Mouse (Mus musculus) myocyte (in vitro differentiated cells): ENCODE results near the gene Dnm1. TPM values are rescaled to one million over a fixed set of nuclear protein-coding genes. Genes with fewer than 3 reads are reported as not detected.

Source experiments
- H3K27me3 ChIP-seq: one replicate; pipeline ENCODE4 v1.6.1; 2011; ENCODE audit not compliant: control insufficient read depth, insufficient read depth, insufficient read length
- H3K36me3 ChIP-seq: one replicate; pipeline ENCODE4 v1.6.1; 2011; ENCODE audit not compliant: control insufficient read depth, insufficient read depth
- H3K4me2 ChIP-seq: one replicate; pipeline ENCODE4 v1.6.1; 2011; ENCODE audit warnings: low read depth, control low read depth
- H3K4me3 ChIP-seq: one replicate; pipeline ENCODE4 v1.5.1; 2011; ENCODE audit warnings: mild to moderate bottlenecking, control low read depth, moderate library complexity
- H3K79me2 ChIP-seq: one replicate; pipeline ENCODE4 v1.6.1; 2011; ENCODE audit not compliant: control insufficient read depth, insufficient read depth
- H3ac ChIP-seq: one replicate; pipeline ENCODE4 v1.6.1; 2011; ENCODE audit not compliant: control insufficient read depth, insufficient read length
- CEBPB ChIP-seq: IDR thresholded peaks from 2 replicates; pipeline ENCODE4 v1.6.1; 2011; ENCODE audit warnings: mild to moderate bottlenecking, moderate library complexity; ENCODE audit not compliant: poor library complexity, insufficient read depth, severe bottlenecking
- E2F4 ChIP-seq: IDR thresholded peaks from one replicate; pipeline ENCODE4 v1.6.1; 2011; ENCODE audit warnings: mild to moderate bottlenecking, control low read depth, moderate library complexity; ENCODE audit not compliant: insufficient read depth
- MAX ChIP-seq: IDR thresholded peaks from one replicate; pipeline ENCODE4 v1.6.1; 2011; ENCODE audit warnings: low read depth, mild to moderate bottlenecking, control low read depth
- MYOD1 ChIP-seq, 3 experiments: IDR thresholded peaks; one replicate each; pipeline ENCODE4 v1.6.1; 2011; ENCODE audit warnings: control low read depth in 2 of 3, low read depth in 2 of 3, mild to moderate bottlenecking in 2 of 3, moderate library complexity in 1 of 3; ENCODE audit not compliant: insufficient read length in 2 of 3, control insufficient read depth in 1 of 3
- MYOG ChIP-seq, 3 experiments: IDR thresholded peaks; one replicate each; pipeline ENCODE4 v1.6.1; 2011; ENCODE audit warnings: control low read depth in 2 of 3, low read depth in 2 of 3, mild to moderate bottlenecking in 2 of 3; ENCODE audit not compliant: insufficient read length in 2 of 3, control insufficient read depth in 1 of 3, insufficient read depth in 1 of 3
- POLR2A ChIP-seq: IDR thresholded peaks from one replicate; pipeline ENCODE4 v1.6.1; 2011; ENCODE audit warnings: low read depth, mild to moderate bottlenecking, control low read depth, moderate library complexity; ENCODE audit not compliant: insufficient read length
- POLR2AphosphoS2 ChIP-seq: IDR thresholded peaks from one replicate; pipeline ENCODE4 v1.6.1; 2011; ENCODE audit warnings: low read depth, control low read depth; ENCODE audit not compliant: insufficient read length
- REST ChIP-seq: IDR thresholded peaks from one replicate; pipeline ENCODE4 v1.6.1; 2011; ENCODE audit warnings: mild to moderate bottlenecking, control low read depth, moderate library complexity; ENCODE audit not compliant: insufficient read depth, insufficient read length
- SRF ChIP-seq: IDR thresholded peaks from one replicate; pipeline ENCODE4 v1.6.1; 2011; ENCODE audit warnings: low read depth; ENCODE audit not compliant: control insufficient read depth, insufficient read length
- TCF12 ChIP-seq: IDR thresholded peaks from one replicate; pipeline ENCODE4 v1.6.1; 2011; ENCODE audit warnings: mild to moderate bottlenecking, control low read depth; ENCODE audit not compliant: poor library complexity, insufficient read depth, severe bottlenecking
- TCF3 ChIP-seq: IDR thresholded peaks from one replicate; pipeline ENCODE4 v1.6.1; 2011; ENCODE audit warnings: low read depth, control low read depth; ENCODE audit not compliant: insufficient read length
- USF1 ChIP-seq: IDR thresholded peaks from one replicate; pipeline ENCODE4 v1.6.1; 2011; ENCODE audit warnings: low read depth, mild to moderate bottlenecking, control low read depth, moderate library complexity
- polyA plus RNA-seq: library from polyadenylated mRNA; unstranded; fragments of >200 nt; fragmentation: generic; extraction: Trizol; gene quantifications from one replicate; pipeline ENCODE4 v1.2.1, GENCODE M21; 2012; ENCODE audit warnings: missing spikeins

Gene Dnm1
- polyA plus RNA-seq, 1 experiment: 44.0 TPM

- TF ChIP-seq USF1 (no peak), POLR2A (no peak), TCF3 (no peak), E2F4 (no peak), TCF12 (no peak), MYOG (IDR thresholded peaks at IDR 0.05; ENCODE audit: control insufficient read depth in 1 of 3, insufficient read depth in 1 of 3, insufficient read length in 2 of 3, low read depth in 2 of 3) (no peak), MYOD1 (IDR thresholded peaks at IDR 0.05; ENCODE audit: control insufficient read depth in 1 of 3, insufficient read length in 2 of 3, low read depth in 2 of 3) (no peak), SRF (no peak), MAX (no peak), POLR2AphosphoS2 (no peak), CEBPB (no peak), REST (no peak)
- Histone ChIP-seq H3K36me3 (no peaks in the 10 kb centered on the region), H3K4me3 (no peak overlapping the region), H3K27me3 (no peaks in the 10 kb centered on the region), H3ac (no peak overlapping the region), H3K4me2 (peak overlapping the region; percentile 7), H3K79me2 (no peaks in the 10 kb centered on the region)
These were observed 27.8 kb downstream of the Dnm1 start for GRCm38 (mm10) chr2:32325342-32325741.

- Histone ChIP-seq H3ac (no peak overlapping the region), H3K79me2 (no peaks in the 10 kb centered on the region), H3K27me3 (no peaks in the 10 kb centered on the region), H3K36me3 (no peaks in the 10 kb centered on the region), H3K4me2 (no peak overlapping the region), H3K4me3 (no peak overlapping the region)
- no peak for TF ChIP-seq POLR2AphosphoS2
- TF ChIP-seq SRF: no peak
- no peak for TF ChIP-seq MYOG (IDR thresholded peaks at IDR 0.05; ENCODE audit: control insufficient read depth in 1 of 3, insufficient read depth in 1 of 3, insufficient read length in 2 of 3, low read depth in 2 of 3)
- TF ChIP-seq CEBPB: no peak
- TF ChIP-seq REST: no peak
- no peak for TF ChIP-seq E2F4
- TF ChIP-seq TCF3: no peak
- no peak for TF ChIP-seq MAX
- no peak for TF ChIP-seq POLR2A
- TF ChIP-seq USF1: no peak
- TF ChIP-seq MYOD1 (IDR thresholded peaks at IDR 0.05; ENCODE audit: control insufficient read depth in 1 of 3, insufficient read length in 2 of 3, low read depth in 2 of 3): no peak
- TF ChIP-seq TCF12: no peak
These were observed 28.8 kb downstream of the Dnm1 start for GRCm38 (mm10) chr2:32324322-32324721.

- TF ChIP-seq MYOD1 (IDR thresholded peaks at IDR 0.05; ENCODE audit: control insufficient read depth in 1 of 3, insufficient read length in 2 of 3, low read depth in 2 of 3): no peak
- no peak for TF ChIP-seq MYOG (IDR thresholded peaks at IDR 0.05; ENCODE audit: control insufficient read depth in 1 of 3, insufficient read depth in 1 of 3, insufficient read length in 2 of 3, low read depth in 2 of 3)
- no peak for TF ChIP-seq CEBPB
- TF ChIP-seq MAX: no peak
- no peak for TF ChIP-seq TCF12
- no peak for TF ChIP-seq E2F4
- TF ChIP-seq TCF3: no peak
- TF ChIP-seq REST: no peak
- TF ChIP-seq SRF: no peak
- no peak for TF ChIP-seq POLR2AphosphoS2
- TF ChIP-seq USF1: no peak
- no peak for TF ChIP-seq POLR2A
- no peaks in the 10 kb centered on the region for H3K27me3 ChIP-seq
- no peak overlapping the region for H3ac ChIP-seq
- H3K36me3 ChIP-seq: no peaks in the 10 kb centered on the region
- H3K79me2 ChIP-seq: no peaks in the 10 kb centered on the region
- H3K4me3 ChIP-seq: no peak overlapping the region
- H3K4me2 ChIP-seq: no peak overlapping the region
These were observed 30.1 kb downstream of the Dnm1 start for GRCm38 (mm10) chr2:32322754-32323741.

GRCm38 (mm10) chr2:32321591-32322298 is 31.4 kb downstream of the Dnm1 start:
- no peak overlapping the region for H3ac ChIP-seq
- H3K4me2 ChIP-seq: no peak overlapping the region
- H3K4me3 ChIP-seq: no peak overlapping the region
- H3K27me3 ChIP-seq: no peaks in the 10 kb centered on the region
- H3K36me3 ChIP-seq: no peaks in the 10 kb centered on the region
- H3K79me2 ChIP-seq: no peaks in the 10 kb centered on the region
- TF ChIP-seq MYOG (IDR thresholded peaks at IDR 0.05; ENCODE audit: control insufficient read depth in 1 of 3, insufficient read depth in 1 of 3, insufficient read length in 2 of 3, low read depth in 2 of 3) (no peak), SRF (no peak), POLR2A (no peak), REST (no peak), E2F4 (no peak)
